Mouse (Mus musculus): Measurements from ENCODE around the gene Gm5416.
"Not testable (repeated sequence)": the region's sequence is repeated elsewhere in the genome, so short reads cannot be mapped to it uniquely, and the experiment has no call there.

Gm5416 gene

DNA sequence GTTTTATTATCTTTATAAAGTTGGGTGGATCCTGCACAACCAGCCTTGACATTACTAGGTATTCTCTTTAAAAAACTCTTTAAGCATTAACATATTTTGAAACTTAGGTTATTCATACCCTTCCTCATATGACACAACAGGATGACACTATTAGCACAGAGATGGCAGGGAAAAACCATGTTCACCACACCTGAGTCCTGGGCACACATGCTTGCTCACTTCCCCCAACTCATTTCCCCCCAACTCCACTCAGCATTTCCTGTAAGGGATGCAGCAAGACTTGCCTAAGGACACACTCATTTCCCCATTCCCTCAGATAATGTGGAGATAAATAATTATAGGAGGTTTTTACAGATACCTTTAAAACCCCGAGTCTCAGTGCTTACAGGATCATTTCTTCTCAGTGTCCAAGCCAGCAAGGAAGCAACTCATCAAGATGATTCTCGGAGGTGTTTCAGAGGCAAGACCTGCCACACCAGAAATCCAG, at the start of gene Gm5416:
Gene Gm5416, plus strand, starts transcription at position 437 of the 487 bp plus-strand sequence.
- no peak for DNase-seq (ENCODE audit: low spot score)

DNA sequence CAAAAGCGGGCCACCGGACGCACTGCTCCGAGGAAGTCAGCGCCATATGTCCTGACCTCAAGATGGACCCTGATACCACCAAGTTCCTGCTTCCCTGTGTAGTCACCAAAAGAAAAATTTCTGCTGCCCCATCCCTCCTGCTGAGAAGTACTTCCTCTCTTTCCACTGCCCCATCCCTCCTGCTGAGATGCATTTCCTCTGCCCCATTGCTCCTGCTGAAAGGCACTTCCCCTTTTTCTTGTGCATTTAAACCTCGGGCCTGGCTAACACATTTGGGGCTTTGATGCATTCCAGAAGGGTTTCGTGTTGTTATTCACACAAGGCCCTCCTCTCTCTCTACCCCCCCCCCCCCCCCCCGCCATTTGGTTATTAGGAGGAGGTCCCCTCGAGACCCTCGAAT, 42.4 kb upstream of the Gm5416 start:
- DNase-seq (ENCODE audit: low spot score), result not testable (repeated sequence)

DNA sequence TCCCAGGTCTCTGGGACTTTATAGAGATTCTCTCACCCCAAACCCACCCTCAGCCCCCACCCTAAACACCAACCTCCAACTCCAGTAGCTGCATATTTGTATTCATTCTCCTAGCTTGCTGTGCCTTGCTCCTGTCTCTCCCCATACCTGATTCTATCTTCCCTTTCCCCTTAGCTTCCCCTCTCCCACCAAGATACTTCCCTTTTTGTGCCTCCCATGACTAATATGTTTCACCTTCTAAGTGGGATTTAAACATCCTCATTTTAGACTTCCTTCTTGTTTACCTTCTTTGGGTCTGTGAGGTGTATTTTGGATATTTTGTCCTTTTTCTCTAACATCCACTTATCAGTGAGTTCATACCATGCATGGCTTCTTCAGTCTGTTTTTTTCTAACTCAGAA, 34.1 kb upstream of the Gm5416 start:
- no peak for DNase-seq (ENCODE audit: low spot score)

DNA sequence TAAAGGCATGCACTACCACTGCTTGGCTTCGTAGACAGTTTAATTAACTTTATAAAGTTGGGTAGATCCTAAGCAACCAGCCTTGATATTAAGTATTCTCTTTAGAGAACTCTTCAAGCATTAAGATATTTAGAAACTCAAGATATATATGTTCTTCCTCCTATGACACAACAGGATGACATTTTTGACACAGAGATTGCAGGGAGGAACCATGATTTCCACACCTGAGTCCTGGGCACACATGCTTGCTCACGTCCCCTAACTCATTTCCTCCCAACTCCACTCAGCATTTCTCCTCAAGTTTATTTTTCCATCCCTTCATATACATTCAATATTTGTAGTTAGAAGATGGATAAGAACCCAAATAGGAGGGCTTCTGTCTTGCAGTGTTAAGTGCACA, 30.3 kb upstream of the Gm5416 start:
- no peak for DNase-seq (ENCODE audit: low spot score)

DNA sequence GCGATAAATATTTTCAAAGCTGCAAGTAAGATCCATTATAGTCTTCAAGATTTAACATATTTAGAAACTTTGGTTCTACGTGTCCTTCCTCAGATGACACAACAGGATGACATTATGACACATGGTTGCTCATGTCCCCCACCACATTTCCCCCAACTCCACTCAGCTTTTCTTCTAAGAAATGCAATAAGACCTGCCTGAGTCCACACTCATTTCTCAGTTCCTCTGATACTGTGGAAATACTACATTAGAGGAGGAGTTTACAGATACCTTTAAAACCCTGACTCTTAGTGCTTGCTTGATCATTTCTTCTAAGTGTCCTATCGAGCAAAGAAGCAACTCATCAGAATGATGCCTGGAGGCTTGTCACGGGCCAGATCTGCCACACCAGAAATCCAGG, 26.3 kb upstream of the Gm5416 start, which contains the start of gene Gm5483:
Gene Gm5483, plus strand, starts transcription at position 301 of the 400 bp plus-strand sequence.
- DNase-seq (ENCODE audit: low spot score), result not testable (repeated sequence)

DNA sequence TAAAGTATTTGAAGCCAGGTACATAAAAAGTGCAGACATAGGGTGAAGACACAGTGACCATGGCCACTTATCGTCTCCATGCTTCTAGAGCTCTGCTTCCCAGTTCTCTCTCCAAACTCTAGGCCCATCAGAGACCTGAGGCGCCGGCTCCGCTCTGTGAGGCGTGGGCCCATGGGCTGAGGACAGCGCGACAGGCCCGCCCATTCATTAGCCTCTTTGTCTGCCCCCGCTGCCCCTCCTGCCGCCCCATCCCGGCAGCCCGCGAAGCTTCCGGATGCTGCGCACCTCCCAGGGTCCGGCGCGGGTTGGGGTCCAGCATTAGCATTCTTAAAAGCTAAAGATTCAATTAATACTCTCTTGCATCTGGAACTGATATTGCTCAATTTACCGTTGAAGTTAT, 11.0 kb upstream of the Gm5416 start:
- no peak for DNase-seq (ENCODE audit: low spot score)

DNA sequence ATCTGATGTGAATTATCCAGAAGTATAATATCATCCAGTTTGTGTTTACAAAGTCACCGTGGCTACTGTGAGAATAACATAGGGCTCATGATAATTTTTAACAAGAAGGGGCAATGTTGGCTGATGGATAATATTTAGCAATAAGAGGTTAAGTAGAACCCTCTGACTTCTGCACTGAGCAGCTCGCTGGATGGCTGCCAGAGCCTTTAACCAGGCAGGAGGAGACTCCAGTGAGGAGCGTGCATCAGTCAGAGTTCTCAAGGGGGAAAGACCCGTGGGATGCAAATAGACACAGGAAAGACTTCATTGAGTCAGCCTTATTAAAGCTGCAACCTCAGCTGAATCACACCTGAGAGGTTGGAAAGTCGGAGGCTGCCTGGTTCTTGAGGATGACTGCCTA, 6.4 kb upstream of the Gm5416 start:
- no peak for DNase-seq (ENCODE audit: low spot score)

DNA sequence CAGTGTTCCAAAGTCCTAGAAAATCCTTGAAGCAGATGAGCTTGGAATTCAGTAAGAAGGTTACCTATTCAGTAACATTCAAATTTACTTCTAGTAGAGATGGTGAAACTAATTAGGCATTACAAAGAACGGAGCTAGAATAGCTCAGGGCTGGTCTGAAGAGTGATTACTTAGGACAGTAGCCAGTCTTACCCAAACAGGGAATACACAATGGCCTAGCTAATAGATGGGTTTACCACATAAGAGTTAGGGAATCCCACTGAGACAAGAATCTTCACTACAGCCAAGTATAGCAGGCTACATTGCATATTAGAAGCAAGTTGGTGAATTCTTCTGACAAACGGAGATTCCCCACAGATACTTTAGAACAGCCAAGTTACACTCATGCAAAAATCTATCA, 4.5 kb upstream of the Gm5416 start:
- not testable (repeated sequence) for DNase-seq (ENCODE audit: low spot score)

DNA sequence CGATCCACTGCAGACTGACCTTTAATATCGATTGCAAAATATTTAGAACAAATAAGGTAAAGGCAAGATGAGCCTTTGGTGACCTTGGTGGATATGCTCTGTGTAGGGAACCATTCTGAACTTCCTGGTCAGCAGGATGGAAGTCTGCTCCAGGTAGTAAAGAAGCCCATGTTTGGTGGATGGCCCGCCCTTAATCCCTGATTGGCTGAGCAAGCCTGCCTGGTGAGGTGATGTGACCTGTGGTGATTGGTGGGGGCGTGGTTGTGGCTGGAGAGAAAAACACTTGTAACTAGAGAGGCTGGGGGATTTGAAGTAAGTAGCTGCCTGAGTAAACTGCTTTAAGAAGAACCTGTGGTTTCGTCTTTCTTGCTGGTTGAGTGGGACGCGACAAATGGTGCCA, 11.0 kb downstream of the Gm5416 start, which contains the start of gene 2010005H15Rik:
Gene 2010005H15Rik, plus strand, starts transcription at position 301 of the 400 bp plus-strand sequence.
- not testable (repeated sequence) for DNase-seq (ENCODE audit: low spot score)

DNA sequence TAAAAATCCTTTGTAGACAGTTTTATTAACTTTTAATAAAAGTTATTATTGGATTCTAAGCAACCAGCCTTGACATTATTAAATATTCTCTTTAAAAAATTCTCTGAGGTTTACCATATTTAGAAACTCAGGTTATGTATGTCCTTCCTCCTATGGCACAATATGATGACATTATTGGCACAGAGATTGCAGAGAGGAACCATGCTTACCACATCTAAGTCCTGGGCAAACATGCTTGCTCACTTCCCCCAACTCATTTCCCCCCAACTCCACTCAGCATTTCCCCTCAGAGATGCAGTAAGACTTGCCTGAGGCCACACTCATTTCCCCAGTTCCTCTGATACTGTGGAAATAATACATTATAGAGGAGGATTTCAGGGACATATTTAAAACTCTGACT, 50.4 kb downstream of the Gm5416 start:
- not testable (repeated sequence) for DNase-seq (ENCODE audit: low spot score)
